Mouse (Mus musculus) embryonic facial prominence, embryonic 14.5 days (tissue): ENCODE results near the gene Cenpu. TPM values are rescaled to one million over a fixed set of nuclear protein-coding genes. Genes with fewer than 3 reads are reported as not detected.

Experiments
- ATAC-seq: fragments of 200-750 bp; cut with Nextera tagmentation; 2 replicates; pipeline ENCODE4 v1.8.0; 2017; ENCODE audit warnings: low read depth, moderate number of reproducible peaks, moderate TSS enrichment
- DNase-seq: peaks from one replicate; pipeline ENCODE4 v3.0.0-alpha.2; 2015; ENCODE audit warnings: low spot score
- H3K27ac ChIP-seq: fragments of 300-500 bp; sonication (generic); replicated peaks from 2 replicates; pipeline ENCODE4 v1.5.1; 2014; ENCODE audit warnings: low read depth, mild to moderate bottlenecking, low read length, moderate library complexity
- H3K27me3 ChIP-seq: fragments of 300-500 bp; sonication (generic); replicated peaks from 2 replicates; pipeline ENCODE4 v1.6.1; 2014; ENCODE audit warnings: low read length; ENCODE audit not compliant: control insufficient read depth, insufficient read depth
- H3K36me3 ChIP-seq: fragments of 300-500 bp; sonication (generic); 2 replicates; pipeline ENCODE4 v1.6.1; 2014; ENCODE audit warnings: low read length, mixed read lengths; ENCODE audit not compliant: control insufficient read depth, insufficient read depth
- H3K4me1 ChIP-seq: fragments of 300-500 bp; sonication (generic); 2 replicates; pipeline ENCODE4 v1.6.1; 2014; ENCODE audit warnings: antibody characterized with exemption, low read length; ENCODE audit not compliant: control insufficient read depth, insufficient read depth
- H3K4me2 ChIP-seq: fragments of 300-500 bp; sonication (generic); 2 replicates; pipeline ENCODE4 v1.6.1; 2014; ENCODE audit warnings: low read depth, mild to moderate bottlenecking, low read length, moderate library complexity, mixed read lengths
- H3K4me3 ChIP-seq: fragments of 300-500 bp; sonication (generic); 2 replicates; pipeline ENCODE4 v1.5.1; 2014; ENCODE audit warnings: low read depth, mild to moderate bottlenecking, low read length
- H3K9ac ChIP-seq: fragments of 300-500 bp; sonication (generic); 2 replicates; pipeline ENCODE4 v1.6.1; 2014; ENCODE audit warnings: low read depth, mild to moderate bottlenecking, low read length, moderate library complexity, mixed read lengths
- H3K9me3 ChIP-seq: fragments of 300-500 bp; sonication (generic); 2 replicates; pipeline ENCODE4 v1.6.1; 2016; ENCODE audit warnings: low read length; ENCODE audit not compliant: control insufficient read depth
- WGBS: fragments of 180-500 bp; shearing (Covaris S2); extraction: QIAGEN DNeasy Blood & Tissue Kit; methylation state at CpG from one replicate; pipeline ENCODE4 v1.1.7; 2014; 5-methylcytosine and 5-hydroxymethylcytosine counted together
- polyA plus RNA-seq: library from polyadenylated mRNA; unstranded; fragments of >200 nt; fragmentation: Nextera tagmentation; extraction: Ambion mirVana; gene quantifications from 2 replicates; pipeline ENCODE4 v1.2.1, GENCODE M21; 2014

Gene Cenpu
- polyA plus RNA-seq, 1 experiment from 2014 or later, result 12.4 TPM

GRCm38 (mm10) chr8:46613377-46613776 lies 61.5 kb downstream of the Cenpu start:
- ATAC-seq, result peak; percentile 9; the same call in 1 of the 2 replicates
- no peaks in the 10 kb centered on the region for H3K9me3 ChIP-seq
- H3K4me2 ChIP-seq, result peak overlapping the region; percentile 20; the same call in 1 of the 2 replicates
- H3K4me3 ChIP-seq, result no peak overlapping the region
- 0 out of 2 replicates have a peak, but pooled peaks cover 6% of the 10 kb centered on the region for H3K36me3 ChIP-seq
- 19% methylated on average over 4 of the region's 4 CpGs for WGBS
- H3K9ac ChIP-seq, result no peak overlapping the region; the same call in 1 of the 2 replicates
- H3K27ac ChIP-seq, result peak overlapping the region; percentile 75
- H3K4me1 ChIP-seq, result peaks cover 12% of the 10 kb centered on the region
- H3K27me3 ChIP-seq, result no peaks in the 10 kb centered on the region
- peak; percentile 82 for DNase-seq

- Histone ChIP-seq H3K4me3 (no peak overlapping the region; the same call in 1 of the 2 replicates), H3K27me3 (no peaks in the 10 kb centered on the region), H3K9me3 (no peaks in the 10 kb centered on the region), H3K4me2 (peak overlapping the region; percentile 68), H3K27ac (no peak overlapping the region), H3K4me1 (peaks cover 19% of the 10 kb centered on the region), H3K9ac (no peak overlapping the region), H3K36me3 (no peaks in the 10 kb centered on the region)
- WGBS, result 78% methylated on average over 8 of the region's 8 CpGs
- ATAC-seq (no peak), DNase-seq (no peak)
Observed at GRCm38 (mm10) chr8:46615936-46616335, 64.1 kb downstream of the Cenpu start.

- H3K4me3 ChIP-seq, result peak within 1 kb of the TSS; percentile 69
- 2% methylated on average over 29 of the region's 54 CpGs for WGBS
- peaks cover 19% of the 10 kb centered on the region for H3K4me1 ChIP-seq
- peak within 1 kb of the TSS; percentile 92 for H3K9ac ChIP-seq
- ATAC-seq (peak; percentile 96), DNase-seq (peak; percentile 98)
- H3K9me3 ChIP-seq, result no peaks in the 10 kb centered on the region
- H3K27me3 ChIP-seq, result no peaks in the 10 kb centered on the region
- peak within 1 kb of the TSS; percentile 68 for H3K4me2 ChIP-seq
- peak within 1 kb of the TSS; percentile 94 for H3K27ac ChIP-seq
- no peaks in the 10 kb centered on the region for H3K36me3 ChIP-seq
Observed at GRCm38 (mm10) chr8:46616879-46617689, 65.3 kb downstream of the Cenpu start, which contains the start of the genes Primpol and Casp3. Primpol (minus strand) TSS chr8:46617212. Casp3 (plus strand) TSS chr8:46617291.

GRCm38 (mm10) chr8:46617690-46618620 lies 66.1 kb downstream of the Cenpu start:
- Histone ChIP-seq H3K36me3 (no peaks in the 10 kb centered on the region), H3K4me2 (peak overlapping the region; percentile 68), H3K9ac (peak overlapping the region; percentile 92), H3K4me3 (peak overlapping the region; percentile 69), H3K27ac (peak overlapping the region; percentile 94), H3K4me1 (peaks cover 16% of the 10 kb centered on the region), H3K27me3 (no peaks in the 10 kb centered on the region), H3K9me3 (no peaks in the 10 kb centered on the region)
- DNase-seq, result peak; percentile 22
- WGBS, result under 1% methylated on average over 25 of the region's 38 CpGs
- ATAC-seq, result no peak; the same call in 1 of the 2 replicates

- Histone ChIP-seq H3K27me3 (no peaks in the 10 kb centered on the region), H3K9ac (peak overlapping the region; percentile 92), H3K9me3 (no peaks in the 10 kb centered on the region), H3K36me3 (no peaks in the 10 kb centered on the region), H3K4me3 (peak overlapping the region; percentile 69), H3K4me1 (peaks cover 8% of the 10 kb centered on the region), H3K4me2 (peak overlapping the region; percentile 68), H3K27ac (no peak overlapping the region)
- ATAC-seq (no peak), DNase-seq (peak; percentile 26)
- WGBS, result 2% methylated on average over 10 of the region's 10 CpGs
Observed at GRCm38 (mm10) chr8:46618639-46619320, 67.0 kb downstream of the Cenpu start.

- 56% methylated on average over 9 of the region's 9 CpGs for WGBS
- ATAC-seq (peak; percentile 78), DNase-seq (peak; percentile 80)
- peaks cover 10% of the 10 kb centered on the region for H3K4me1 ChIP-seq
- H3K9me3 ChIP-seq, result no peaks in the 10 kb centered on the region
- no peaks in the 10 kb centered on the region for H3K36me3 ChIP-seq
- H3K27me3 ChIP-seq, result no peaks in the 10 kb centered on the region
- H3K9ac ChIP-seq, result no peak overlapping the region
- no peak overlapping the region for H3K4me2 ChIP-seq
- H3K27ac ChIP-seq, result no peak overlapping the region
- no peak overlapping the region for H3K4me3 ChIP-seq
Observed at GRCm38 (mm10) chr8:46622446-46623270, 70.8 kb downstream of the Cenpu start.

GRCm38 (mm10) chr8:46625166-46625565 lies 73.3 kb downstream of the Cenpu start:
- WGBS, result 88% methylated on average over 1 of the region's 1 CpGs
- Histone ChIP-seq H3K9ac (no peak overlapping the region), H3K27me3 (no peaks in the 10 kb centered on the region), H3K9me3 (no peaks in the 10 kb centered on the region), H3K36me3 (peaks cover 6% of the 10 kb centered on the region; the same call in 1 of the 2 replicates), H3K4me3 (no peak overlapping the region), H3K27ac (no peak overlapping the region), H3K4me2 (no peak overlapping the region), H3K4me1 (0 out of 2 replicates have a peak, but pooled peaks cover 3% of the 10 kb centered on the region)
- DNase-seq, result no peak
- no peak for ATAC-seq
